Mouse (Mus musculus) thymus, postnatal 25 days (tissue): ENCODE results near the gene Thap4.
"Not testable (repeated sequence)": the region's sequence is repeated elsewhere in the genome, so short reads cannot be mapped to it uniquely, and the experiment has no call there.

Source experiments
- DNase-seq: peaks from one replicate; pipeline ENCODE4 v3.0.0; 2022

Thap4 gene

GRCm38 (mm10) chr1:93688154-93688553, 66.5 kb downstream of the Thap4 start:
- DNase-seq: no peak

- DNase-seq: no peak
Measured at GRCm38 (mm10) chr1:93686961-93687320, 67.7 kb downstream of the Thap4 start.

- no peak for DNase-seq
Measured at GRCm38 (mm10) chr1:93686245-93686960, 68.3 kb downstream of the Thap4 start.

GRCm38 (mm10) chr1:93685401-93686244, 69.0 kb downstream of the Thap4 start, which contains the start of gene Bok:
Bok (plus strand) TSS chr1:93685660.
- no peak for DNase-seq

- no peak for DNase-seq
Measured at GRCm38 (mm10) chr1:93679889-93680568, 74.6 kb downstream of the Thap4 start.

GRCm38 (mm10) chr1:93678386-93678785, 76.3 kb downstream of the Thap4 start:
- no peak for DNase-seq

- DNase-seq: no peak
Measured at GRCm38 (mm10) chr1:93672682-93673081, 82.0 kb downstream of the Thap4 start.

GRCm38 (mm10) chr1:93669941-93670340, 84.7 kb downstream of the Thap4 start:
- DNase-seq: no peak

GRCm38 (mm10) chr1:93668791-93669548, 85.7 kb downstream of the Thap4 start:
- peak; percentile 71 for DNase-seq

- peak; percentile 41 for DNase-seq
Measured at GRCm38 (mm10) chr1:93667760-93668400, 86.8 kb downstream of the Thap4 start.

GRCm38 (mm10) chr1:93658559-93658958, 96.1 kb downstream of the Thap4 start, which contains the start of gene Stk25:
Stk25 (minus strand) TSS chr1:93658659.
- not testable (repeated sequence) for DNase-seq

GRCm38 (mm10) chr1:93657025-93657360, 97.7 kb downstream of the Thap4 start:
- DNase-seq: no peak

- DNase-seq: no peak
Measured at GRCm38 (mm10) chr1:93656325-93657024, 98.2 kb downstream of the Thap4 start.

GRCm38 (mm10) chr1:93654798-93655197, 99.9 kb downstream of the Thap4 start:
- no peak for DNase-seq

- DNase-seq: no peak
Measured at GRCm38 (mm10) chr1:93654275-93654674, 100.4 kb downstream of the Thap4 start.
